Mouse (Mus musculus) erythroblast, embryonic 14.5 days (primary cell): ENCODE results near the gene Rbm4b. TPM values are rescaled to one million over a fixed set of nuclear protein-coding genes. Genes with fewer than 3 reads are reported as not detected.
A peak's percentile ranks its signal among the peaks of the same experiment; 100 is the strongest.

Experiments used
- H3K27me3 ChIP-seq: 2 replicates; pipeline ENCODE4 v1.6.1; 2012; ENCODE audit warnings: inconsistent platforms; ENCODE audit not compliant: control insufficient read depth
- H3K36me3 ChIP-seq: 2 replicates; pipeline ENCODE4 v1.6.1; 2012; ENCODE audit warnings: mild to moderate bottlenecking, inconsistent platforms; ENCODE audit not compliant: control insufficient read depth
- H3K4me1 ChIP-seq: 2 replicates; pipeline ENCODE4 v1.6.1; 2012; ENCODE audit warnings: inconsistent platforms; ENCODE audit not compliant: control insufficient read depth
- H3K4me3 ChIP-seq: replicated peaks from 2 replicates; pipeline ENCODE3; 2012; ENCODE audit warnings: moderate library complexity, mild to moderate bottlenecking, inconsistent platforms
- H3K9me3 ChIP-seq: 2 replicates; pipeline ENCODE4 v1.6.1; 2012; ENCODE audit warnings: low read length, inconsistent platforms, mixed read lengths; ENCODE audit not compliant: control insufficient read depth
- GATA1 ChIP-seq: IDR thresholded peaks from 2 replicates; pipeline ENCODE4 v1.6.1; 2012; ENCODE audit warnings: low read length, inconsistent platforms, mixed read lengths
- TAL1 ChIP-seq: IDR thresholded peaks from 3 replicates; pipeline ENCODE4 v1.6.1; 2012; ENCODE audit warnings: low read length, inconsistent platforms, mixed read lengths
- polyA plus RNA-seq: library from polyadenylated mRNA; stranded (reverse); fragments of >175 nt; gene quantifications from 2 replicates; pipeline ENCODE4 v1.2.3, GENCODE M21; 2012

Gene Rbm4b
- polyA plus RNA-seq, 1 experiment, result 0.47 TPM

GRCm38 (mm10) chr19:4793281-4793830 is 37.1 kb downstream of the Rbm4b start:
- TF ChIP-seq TAL1 (no peak), GATA1 (no peak)
- H3K36me3 ChIP-seq, result peaks cover 73% of the 10 kb centered on the region
- peaks cover 68% of the 10 kb centered on the region for H3K4me1 ChIP-seq

GRCm38 (mm10) chr19:4793831-4794422 is 37.6 kb downstream of the Rbm4b start, which contains the start of gene Rbm4:
Rbm4 (minus strand) TSS chr19:4793901.
- no peaks in the 10 kb centered on the region for H3K27me3 ChIP-seq
- TF ChIP-seq GATA1 (no peak), TAL1 (no peak)
- peaks cover 72% of the 10 kb centered on the region for H3K4me1 ChIP-seq
- peak within 1 kb of the TSS; percentile 78 for H3K4me3 ChIP-seq
- H3K9me3 ChIP-seq, result no peaks in the 10 kb centered on the region
- H3K36me3 ChIP-seq, result peaks cover 73% of the 10 kb centered on the region

More at GRCm38 (mm10) chr19:4793281-4793830, 37.1 kb downstream of the Rbm4b start:
- H3K9me3 ChIP-seq, result no peaks in the 10 kb centered on the region
- peak overlapping the region; percentile 78 for H3K4me3 ChIP-seq
- H3K27me3 ChIP-seq, result no peaks in the 10 kb centered on the region

- TF ChIP-seq TAL1 (no peak), GATA1 (no peak)
- no peak overlapping the region for H3K4me3 ChIP-seq
- H3K9me3 ChIP-seq, result no peaks in the 10 kb centered on the region
- peaks cover 66% of the 10 kb centered on the region for H3K4me1 ChIP-seq
- H3K27me3 ChIP-seq, result no peaks in the 10 kb centered on the region
- H3K36me3 ChIP-seq, result peaks cover 74% of the 10 kb centered on the region
Measured at GRCm38 (mm10) chr19:4795929-4796328, 39.6 kb downstream of the Rbm4b start.

- Histone ChIP-seq H3K4me1 (peaks cover 62% of the 10 kb centered on the region), H3K9me3 (no peaks in the 10 kb centered on the region), H3K4me3 (no peak overlapping the region), H3K36me3 (peaks cover 76% of the 10 kb centered on the region), H3K27me3 (no peaks in the 10 kb centered on the region)
- TF ChIP-seq GATA1 (no peak), TAL1 (no peak)
Measured at GRCm38 (mm10) chr19:4797846-4798245, 41.5 kb downstream of the Rbm4b start.

- peaks cover 86% of the 10 kb centered on the region for H3K36me3 ChIP-seq
- H3K27me3 ChIP-seq, result no peaks in the 10 kb centered on the region
- no peaks in the 10 kb centered on the region for H3K9me3 ChIP-seq
- H3K4me3 ChIP-seq, result no peak overlapping the region
- TF ChIP-seq GATA1 (no peak), TAL1 (no peak)
- H3K4me1 ChIP-seq, result peaks cover 71% of the 10 kb centered on the region
Measured at GRCm38 (mm10) chr19:4799083-4799482, 42.8 kb downstream of the Rbm4b start.

GRCm38 (mm10) chr19:4802691-4803091 is 46.4 kb downstream of the Rbm4b start:
- Histone ChIP-seq H3K9me3 (no peaks in the 10 kb centered on the region), H3K27me3 (no peaks in the 10 kb centered on the region), H3K36me3 (peaks cover 98% of the 10 kb centered on the region), H3K4me1 (peaks cover 56% of the 10 kb centered on the region), H3K4me3 (no peak overlapping the region)
- no peak for TF ChIP-seq GATA1
- no peak for TF ChIP-seq TAL1

- Histone ChIP-seq H3K4me3 (no peak overlapping the region), H3K36me3 (peaks cover 98% of the 10 kb centered on the region), H3K9me3 (no peaks in the 10 kb centered on the region), H3K27me3 (no peaks in the 10 kb centered on the region), H3K4me1 (peaks cover 58% of the 10 kb centered on the region)
- TF ChIP-seq TAL1, result no peak
- TF ChIP-seq GATA1, result no peak
Measured at GRCm38 (mm10) chr19:4803283-4803682, 47.0 kb downstream of the Rbm4b start.

- no peaks in the 10 kb centered on the region for H3K9me3 ChIP-seq
- H3K27me3 ChIP-seq, result peaks cover 4% of the 10 kb centered on the region
- H3K36me3 ChIP-seq, result peaks cover 32% of the 10 kb centered on the region
- peaks cover 45% of the 10 kb centered on the region for H3K4me1 ChIP-seq
- TF ChIP-seq TAL1 (no peak), GATA1 (no peak)
- H3K4me3 ChIP-seq, result peak overlapping the region; percentile 90
Measured at GRCm38 (mm10) chr19:4810309-4810708, 54.0 kb downstream of the Rbm4b start.

- Histone ChIP-seq H3K27me3 (peaks cover 5% of the 10 kb centered on the region), H3K9me3 (no peaks in the 10 kb centered on the region; the same call in 1 of the 2 replicates)
- TF ChIP-seq TAL1, result no peak
- TF ChIP-seq GATA1, result no peak
Measured at GRCm38 (mm10) chr19:4810746-4811062, 54.4 kb downstream of the Rbm4b start.

More at GRCm38 (mm10) chr19:4810746-4811062, 54.4 kb downstream of the Rbm4b start:
- peaks cover 43% of the 10 kb centered on the region for H3K4me1 ChIP-seq
- peaks cover 28% of the 10 kb centered on the region for H3K36me3 ChIP-seq
- peak overlapping the region; percentile 90 for H3K4me3 ChIP-seq
